Mouse (Mus musculus) heart, postnatal 14 days (tissue): ENCODE results near the gene Rest. TPM values are rescaled to one million over a fixed set of nuclear protein-coding genes. Genes with fewer than 3 reads are reported as not detected.
"Not testable (repeated sequence)": the region's sequence is repeated elsewhere in the genome, so short reads cannot be mapped to it uniquely, and the experiment has no call there.

Experiments
- DNase-seq, 2 experiments: peaks; one replicate each; pipeline ENCODE4 v3.0.0; 2021 to 2022
- intact Hi-C: fragments of 180-260 bp; cut with DNase I; formaldehyde crosslinking; loops from one replicate; pipeline ENCODE4 v1.15.1; 2025
- long read RNA-seq, 2 experiments: library from polyadenylated mRNA; stranded (forward); transcript quantifications; one replicate each; pipeline ENCODE4 v2.0.0; 2021
- total RNA-seq, 2 experiments: library from RNA; stranded (reverse); gene quantifications; 2 replicates each; pipeline ENCODE4 v1.2.3; 2021

Rest gene
- 10 to 100 TPM; 17.4 to 18.1 TPM for total RNA-seq
- long read RNA-seq, experiment 1, partial matches to known transcripts, result 0 of 6 reads
- long read RNA-seq, experiment 1, other reads (novel, unspliced or antisense), result 6 of 6 reads
- long read RNA-seq, experiment 2, full-length matches to known transcripts, result 3 of 10 reads
- long read RNA-seq, experiment 2, partial matches to known transcripts, result 0 of 10 reads
- long read RNA-seq, experiment 2, other reads (novel, unspliced or antisense), result 7 of 10 reads

DNA sequence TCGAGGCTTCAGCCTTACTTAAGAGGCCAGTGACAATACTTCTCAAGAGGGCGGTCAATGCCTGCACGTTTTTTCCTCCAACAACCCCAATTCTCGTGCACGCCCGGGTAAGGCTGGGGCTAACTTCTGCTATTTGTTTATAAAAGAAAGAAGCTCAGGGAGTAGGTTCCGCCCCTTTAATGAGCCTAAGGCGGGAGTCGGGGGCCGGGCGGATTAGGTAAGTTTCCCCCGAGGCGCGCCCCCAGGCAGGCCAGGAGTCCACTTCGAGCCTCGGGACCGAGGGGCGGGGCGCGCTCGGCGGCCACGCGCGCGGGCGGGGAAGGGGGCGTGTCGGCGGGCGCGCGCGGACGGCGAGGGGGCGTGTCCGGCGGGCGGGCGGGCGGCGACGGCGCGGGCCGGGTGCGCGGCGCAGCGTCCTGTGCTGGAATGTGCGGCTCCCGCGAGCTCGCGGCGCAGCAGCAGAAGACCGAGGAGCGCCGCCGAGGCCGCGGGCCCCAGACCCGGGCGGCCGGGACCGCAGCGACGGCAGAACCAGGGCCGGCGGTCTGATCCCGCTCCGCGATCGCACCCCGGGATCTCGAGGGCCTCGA is at the start of gene Rest:
Gene Rest (plus strand): TSS at position 411 of the 590 bp plus-strand sequence.
- peak; percentile 86 to 90 for DNase-seq
- intact Hi-C loops, result no loop called here

DNA sequence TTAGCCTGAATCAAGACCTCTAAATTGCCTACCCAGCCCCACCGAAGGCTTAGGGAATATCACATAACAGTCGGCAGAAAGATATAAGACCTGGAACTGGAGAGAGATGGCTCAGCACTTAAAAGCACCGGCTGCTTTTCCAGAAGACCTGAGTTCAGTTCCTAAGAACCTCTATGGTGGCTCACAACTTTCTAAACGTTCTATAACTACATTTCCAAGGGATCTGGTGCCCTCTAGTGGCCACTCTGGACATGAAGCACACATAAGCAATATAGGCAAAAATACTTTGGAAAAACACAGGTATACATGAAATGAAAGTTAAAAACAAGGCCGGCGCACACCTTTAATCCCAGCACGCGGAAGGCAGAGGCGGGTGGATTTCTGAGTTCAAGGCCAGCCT is 48.1 kb upstream of the Rest start:
- DNase-seq, result peak; percentile 69 to 86
- intact Hi-C loops, result loop anchor here (2.0 to 5.0 kb wide), 3 partner anchors 130 to 218 kb away; no protein-coding TSS in a partner anchor

DNA sequence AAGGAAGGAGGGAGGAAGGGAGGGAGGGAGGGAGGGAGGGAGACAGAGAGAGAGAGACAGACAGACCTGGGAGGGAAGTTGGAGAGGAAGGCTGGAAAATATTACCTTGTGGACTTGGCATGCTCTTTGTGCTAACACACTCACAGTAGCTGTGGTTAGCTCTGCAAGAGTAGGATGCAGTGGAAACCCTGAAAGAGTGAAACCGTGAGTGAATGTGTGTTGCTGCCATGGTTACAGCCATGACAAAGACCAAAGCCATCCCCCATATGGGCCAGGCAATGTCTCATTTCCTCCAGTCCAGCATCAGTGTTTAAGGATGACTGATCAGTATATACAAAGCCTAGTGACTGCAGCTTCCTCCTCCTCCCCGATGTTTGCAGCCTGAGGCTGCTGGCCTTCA is 47.6 kb upstream of the Rest start:
- intact Hi-C loops, result loop anchor here (2.0 to 5.0 kb wide), 3 partner anchors 130 to 219 kb away; no protein-coding TSS in a partner anchor
- DNase-seq, result no peak

DNA sequence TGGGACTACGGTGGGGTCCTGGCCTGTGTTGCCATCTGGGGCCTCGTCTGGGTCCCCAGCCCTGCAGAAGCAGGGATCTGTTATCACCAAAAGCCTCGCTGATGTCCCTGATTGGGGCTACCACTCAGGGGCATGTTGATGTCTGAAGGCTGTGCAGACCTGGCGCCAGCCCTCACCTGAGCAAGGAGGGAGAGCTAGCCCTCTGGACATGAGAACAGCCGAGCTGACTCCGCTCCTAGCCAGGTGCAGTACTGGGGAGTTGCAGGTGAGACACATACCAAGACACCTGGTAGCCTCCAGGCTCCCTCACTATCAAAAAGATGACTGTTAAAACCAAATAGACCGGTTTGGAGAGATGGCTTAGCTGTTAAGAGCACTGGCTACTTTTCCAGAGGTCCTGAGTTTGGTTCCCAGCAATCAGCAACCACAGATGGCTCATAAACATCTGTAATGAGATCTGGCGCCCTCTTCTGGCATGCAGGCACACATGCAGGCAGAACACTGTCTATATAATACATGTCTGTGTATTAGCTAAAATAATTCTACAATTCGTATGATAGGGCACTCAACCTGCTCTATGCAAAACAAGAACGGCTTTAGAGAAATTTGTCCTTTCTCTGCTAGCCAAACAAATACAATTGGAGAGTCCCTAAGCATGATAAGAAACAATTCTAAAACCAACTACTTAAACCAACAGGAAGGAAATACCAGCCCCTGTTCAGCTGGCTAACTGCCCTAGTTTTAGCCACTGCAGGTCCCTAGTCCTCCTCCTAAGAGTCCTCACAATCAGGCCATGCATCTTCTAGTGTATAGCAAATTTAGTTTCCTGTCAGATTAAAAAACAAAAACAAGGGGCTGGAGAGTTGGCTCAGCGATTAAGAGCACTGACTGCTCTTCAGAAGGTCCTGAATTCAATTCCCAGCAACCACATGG is 42.0 kb upstream of the Rest start:
- intact Hi-C loops, result no loop called here
- DNase-seq, result no peak

DNA sequence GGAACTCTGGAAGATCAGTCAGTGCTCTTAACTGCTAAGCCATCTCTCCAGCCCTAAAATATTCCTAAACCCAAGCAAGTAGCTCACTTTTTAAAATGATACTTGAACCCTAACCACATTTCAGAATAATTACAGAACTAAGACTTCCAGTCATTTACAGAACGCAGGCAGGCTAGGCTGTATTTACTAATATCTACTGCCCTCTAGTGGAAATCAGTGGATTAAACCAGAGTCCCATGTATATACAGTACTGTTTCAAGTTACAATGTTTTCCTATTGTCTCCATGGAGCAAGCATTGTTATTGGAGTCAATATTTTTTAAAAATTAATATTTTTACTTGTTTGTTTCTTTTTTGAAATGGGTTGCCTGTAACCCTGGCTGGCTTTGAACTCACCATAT is 36.3 kb upstream of the Rest start:
- intact Hi-C loops, result no loop called here
- no peak for DNase-seq

- intact Hi-C loops, DNase-seq: not testable (repeated sequence)
Measured at GRCm38 (mm10) chr5:77231863-77232262, 33.4 kb upstream of the Rest start.

DNA sequence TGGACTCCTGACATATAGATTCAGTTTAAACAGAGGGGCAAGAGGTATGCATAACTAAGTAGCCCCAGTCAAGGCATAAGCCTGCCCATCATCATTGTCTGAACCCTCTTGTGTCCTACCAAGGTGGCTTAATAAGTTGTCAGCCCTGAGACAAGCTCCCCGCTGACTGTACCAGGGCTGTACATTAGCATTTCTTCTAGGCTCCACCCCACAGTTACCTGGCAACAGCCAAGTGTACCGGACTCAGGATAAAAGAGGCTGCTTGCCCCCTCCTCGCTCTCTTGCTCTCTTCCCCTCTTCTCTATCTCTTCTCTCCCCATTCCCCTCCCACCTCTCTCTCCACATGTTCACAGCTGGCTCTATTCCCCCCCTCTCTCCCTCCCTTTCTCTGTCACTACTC is 30.4 kb upstream of the Rest start:
- intact Hi-C loops, result no loop called here
- DNase-seq, result no peak

GRCm38 (mm10) chr5:77237104-77237503 is 28.2 kb upstream of the Rest start:
- no peak for DNase-seq
- intact Hi-C loops, result no loop called here

- intact Hi-C loops, result no loop called here
- no peak for DNase-seq
Measured at GRCm38 (mm10) chr5:77244331-77244987, 20.8 kb upstream of the Rest start.

DNA sequence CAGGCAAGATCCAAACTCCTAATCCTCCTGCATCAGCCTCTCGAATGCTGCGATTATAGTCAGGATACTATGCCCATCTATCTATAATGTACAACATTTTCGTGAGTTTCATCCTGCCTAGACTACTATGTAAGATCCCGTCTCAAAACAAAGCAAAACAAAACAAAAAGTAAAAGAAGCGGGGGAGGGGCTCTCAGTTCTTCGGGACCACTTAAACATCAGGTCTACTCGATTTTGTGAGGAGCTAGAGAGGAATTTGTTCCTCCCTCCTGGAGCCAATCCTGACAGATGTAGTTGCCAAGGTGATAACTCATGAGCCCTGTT is 19.9 kb upstream of the Rest start:
- no peak for DNase-seq
- intact Hi-C loops, result no loop called here

DNA sequence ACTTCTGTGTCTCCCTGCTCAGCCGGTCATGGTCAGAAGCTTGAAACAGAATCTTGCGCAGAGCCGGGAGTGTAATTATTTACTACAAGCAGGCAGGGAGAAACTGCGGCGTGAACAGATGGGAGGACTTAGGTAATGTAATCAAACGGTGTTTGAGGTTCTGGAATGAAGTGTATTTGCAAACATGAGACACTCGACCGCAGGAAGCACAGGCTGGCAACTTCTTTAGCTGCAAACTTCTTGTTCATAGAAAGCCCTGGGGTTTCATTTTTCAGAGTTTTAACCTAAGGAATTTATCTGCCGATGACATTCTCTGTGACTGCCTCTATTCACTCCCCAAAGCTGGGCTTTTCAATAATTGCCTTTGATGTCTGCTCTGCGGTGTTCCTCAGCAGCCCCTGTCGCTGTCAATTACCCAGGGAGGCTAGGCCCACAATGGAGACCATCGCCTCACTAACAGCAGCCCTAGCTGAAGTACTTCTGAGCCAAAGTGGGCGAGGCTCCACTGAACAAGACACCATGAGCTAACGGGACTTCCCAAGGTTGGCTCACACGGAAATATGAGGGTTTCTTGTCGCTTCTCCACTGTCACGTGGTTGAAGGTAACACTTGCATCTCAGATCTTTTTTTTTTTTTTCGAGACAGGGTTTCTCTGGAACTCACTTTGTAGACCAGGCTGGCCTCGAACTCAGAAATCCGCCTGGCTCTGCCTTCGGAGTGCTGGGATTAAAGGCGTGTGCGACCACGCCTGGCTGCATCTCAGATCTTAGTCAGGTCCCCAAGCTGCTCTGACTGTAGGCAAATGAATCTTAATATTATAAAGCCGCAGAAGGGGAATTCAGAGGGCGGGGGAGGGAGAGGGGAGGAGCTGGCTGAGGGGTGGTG is 19.3 kb upstream of the Rest start:
- intact Hi-C loops, result no loop called here
- DNase-seq, result peak; percentile 5 to 13

GRCm38 (mm10) chr5:77250083-77250482 is 15.2 kb upstream of the Rest start:
- DNase-seq, result no peak
- intact Hi-C loops, result no loop called here

- DNase-seq, result no peak
- intact Hi-C loops, result no loop called here
Measured at GRCm38 (mm10) chr5:77251656-77252055, 13.6 kb upstream of the Rest start.

GRCm38 (mm10) chr5:77252115-77252827 is 13.0 kb upstream of the Rest start:
- intact Hi-C loops, result no loop called here
- DNase-seq, result no peak

- no peak for DNase-seq
- intact Hi-C loops, result no loop called here
Measured at GRCm38 (mm10) chr5:77253154-77253553, 12.1 kb upstream of the Rest start.

DNA sequence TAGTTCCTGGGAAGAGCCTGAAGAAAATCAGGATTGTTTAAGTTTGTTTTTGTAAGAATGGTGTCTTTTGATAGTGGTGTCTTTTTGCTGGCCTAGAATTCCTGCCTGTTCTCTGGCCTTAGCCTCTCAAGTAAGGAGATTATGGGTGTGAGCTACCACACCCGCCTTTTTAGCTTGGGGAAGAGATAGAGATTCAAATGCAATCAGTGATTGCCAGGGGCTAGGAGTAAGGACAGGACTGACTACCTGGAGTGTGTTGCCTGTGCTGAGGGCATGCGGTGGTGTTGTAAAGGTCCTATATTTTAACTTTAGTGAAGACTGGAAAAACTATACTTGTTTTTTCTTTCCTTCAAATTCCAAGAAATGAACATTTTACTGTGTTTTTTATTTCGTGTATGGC is 10.9 kb upstream of the Rest start:
- intact Hi-C loops, result no loop called here
- DNase-seq, result no peak

DNA sequence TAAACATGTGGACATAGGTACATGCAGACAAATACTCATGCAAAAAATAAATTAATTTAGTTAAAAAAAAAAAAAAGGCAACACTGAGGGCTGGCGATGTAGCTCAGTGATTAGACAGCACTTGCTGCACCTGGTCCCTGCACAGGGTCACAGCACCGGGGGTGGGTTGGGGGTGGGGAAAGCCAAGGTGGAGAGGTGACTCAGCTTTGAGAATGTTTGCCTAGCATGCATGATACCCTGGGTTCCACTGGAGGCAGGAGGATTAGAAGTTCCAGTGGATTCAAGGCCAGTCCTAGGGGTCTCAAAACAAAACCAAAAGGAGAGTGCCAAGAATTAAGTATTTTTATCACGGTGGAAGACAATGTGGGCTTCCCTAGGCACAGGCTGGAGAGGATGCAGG is 7.7 kb upstream of the Rest start:
- intact Hi-C loops, result no loop called here
- DNase-seq, result no peak

- intact Hi-C loops, result no loop called here
- DNase-seq, result no peak
Measured at GRCm38 (mm10) chr5:77259315-77259714, 6.0 kb upstream of the Rest start.

GRCm38 (mm10) chr5:77260141-77260540 is 5.2 kb upstream of the Rest start:
- no peak for DNase-seq
- intact Hi-C loops, result no loop called here
